Mouse (Mus musculus): ENCODE data around the gene Arl6ip6. TPM values are rescaled to one million over a fixed set of nuclear protein-coding genes. Genes with fewer than 3 reads are reported as not detected.

Gene Arl6ip6
- polyA plus RNA-seq, 1 experiment from 2014 or later: 42.0 TPM

DNA sequence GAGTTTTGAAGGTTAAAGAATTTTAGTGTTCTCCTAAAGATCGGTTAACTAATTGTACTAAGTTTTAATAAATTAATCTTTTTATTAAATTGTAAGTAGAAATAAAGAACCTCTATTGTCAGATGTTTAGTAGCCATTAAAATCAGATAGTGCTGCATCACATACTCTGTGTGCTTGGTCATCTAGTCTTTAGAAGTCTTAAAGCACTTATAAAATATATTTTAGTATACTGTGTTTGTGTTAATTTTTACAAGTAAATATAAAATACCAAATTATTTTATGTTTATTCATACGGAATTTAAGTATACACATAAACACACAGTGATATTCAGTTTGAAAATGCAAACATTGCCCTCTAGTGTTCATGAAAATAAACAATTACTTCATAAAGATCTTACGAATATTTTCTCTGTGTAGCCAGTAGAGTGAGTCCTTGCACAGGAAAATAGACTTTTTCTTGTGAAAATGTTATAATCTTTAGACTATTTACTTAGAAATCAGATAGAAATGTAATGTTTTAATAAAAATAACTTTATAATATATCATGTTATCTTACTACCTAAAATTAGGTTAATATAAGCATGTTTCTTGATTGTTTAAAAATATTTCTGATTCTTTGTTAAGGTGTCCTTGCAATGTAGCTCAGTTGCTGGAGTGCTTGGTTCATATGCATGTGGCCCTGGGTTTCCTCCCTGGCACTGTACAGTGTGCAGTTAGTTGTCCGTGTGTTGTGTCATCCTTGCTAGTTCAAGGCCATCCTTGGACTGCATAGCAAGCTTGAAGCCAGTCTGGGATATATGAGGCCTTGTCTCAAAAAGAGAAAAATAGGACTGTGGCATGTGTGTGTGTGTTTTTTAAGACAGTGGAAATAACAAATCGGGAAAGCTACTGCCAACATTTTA is 13.1 kb downstream of the Arl6ip6 start:
- no peaks in the 10 kb centered on the region for H3K4me1 ChIP-seq
- H3K4me3 ChIP-seq: no peak overlapping the region
- no peaks in the 10 kb centered on the region for H3K27me3 ChIP-seq
- H3K9me3 ChIP-seq: no peaks in the 10 kb centered on the region
- no peak overlapping the region for H3K4me2 ChIP-seq
- H3K27ac ChIP-seq: no peak overlapping the region
- H3K9ac ChIP-seq: no peak overlapping the region
- no peak for ATAC-seq (ENCODE audit: insufficient number of reproducible peaks, low FRiP score, low TSS enrichment, low read depth)
- WGBS: 60% methylated on average over 5 of the region's 5 CpGs
- H3K36me3 ChIP-seq: no peaks in the 10 kb centered on the region

DNA sequence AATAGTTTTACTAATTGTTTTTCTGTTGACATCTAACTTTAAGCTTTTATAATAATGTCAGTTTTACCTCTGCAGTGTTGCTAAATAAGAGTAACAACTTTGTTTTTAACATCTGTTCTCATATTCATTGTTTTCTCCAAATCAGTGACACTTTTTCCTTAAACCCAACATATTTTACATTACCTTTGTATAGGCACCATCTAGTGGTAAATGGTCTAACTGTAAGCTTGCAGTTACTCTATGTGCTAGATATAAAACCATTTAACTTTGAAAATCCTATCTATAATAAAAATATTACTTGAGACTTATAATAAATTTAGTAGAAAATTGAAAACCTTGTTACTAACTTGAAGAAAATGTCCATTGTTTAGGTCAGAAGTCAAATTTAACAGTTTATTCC is 15.2 kb downstream of the Arl6ip6 start:
- no peak overlapping the region for H3K4me2 ChIP-seq
- ATAC-seq (ENCODE audit: insufficient number of reproducible peaks, low FRiP score, low TSS enrichment, low read depth): no peak
- no peaks in the 10 kb centered on the region for H3K9me3 ChIP-seq
- no peak overlapping the region for H3K4me3 ChIP-seq
- no peaks in the 10 kb centered on the region for H3K27me3 ChIP-seq
- no peak overlapping the region for H3K27ac ChIP-seq
- no peak overlapping the region for H3K9ac ChIP-seq
- H3K4me1 ChIP-seq: no peaks in the 10 kb centered on the region
- H3K36me3 ChIP-seq: peaks cover 9% of the 10 kb centered on the region; the same call in 1 of the 2 replicates

DNA sequence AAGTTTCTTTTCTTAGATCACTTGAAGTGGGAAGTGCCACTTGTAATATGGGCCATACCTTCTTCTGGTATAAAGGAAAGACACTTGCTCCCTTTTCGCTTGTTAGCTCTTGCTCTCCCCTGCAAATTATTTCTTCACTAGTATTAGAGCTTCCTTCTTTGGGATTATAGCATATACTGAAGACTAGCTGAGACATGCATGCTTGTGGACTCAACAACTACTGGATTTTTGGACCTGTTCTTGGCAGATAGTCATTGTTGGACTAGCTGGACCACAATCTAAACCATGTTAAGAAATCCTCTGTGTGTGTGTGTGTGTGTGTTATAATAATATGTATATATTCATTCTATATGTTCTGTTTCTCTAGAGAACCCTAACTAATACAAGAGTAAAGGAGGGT is 22.0 kb downstream of the Arl6ip6 start:
- Histone ChIP-seq H3K36me3 (peaks cover 25% of the 10 kb centered on the region), H3K4me3 (no peak overlapping the region), H3K27ac (no peak overlapping the region), H3K27me3 (no peaks in the 10 kb centered on the region), H3K9me3 (no peaks in the 10 kb centered on the region), H3K9ac (no peak overlapping the region), H3K4me2 (no peak overlapping the region), H3K4me1 (no peaks in the 10 kb centered on the region)
- ATAC-seq (ENCODE audit: insufficient number of reproducible peaks, low FRiP score, low TSS enrichment, low read depth): no peak
- 100% methylated on average over 1 of the region's 1 CpGs for WGBS

DNA sequence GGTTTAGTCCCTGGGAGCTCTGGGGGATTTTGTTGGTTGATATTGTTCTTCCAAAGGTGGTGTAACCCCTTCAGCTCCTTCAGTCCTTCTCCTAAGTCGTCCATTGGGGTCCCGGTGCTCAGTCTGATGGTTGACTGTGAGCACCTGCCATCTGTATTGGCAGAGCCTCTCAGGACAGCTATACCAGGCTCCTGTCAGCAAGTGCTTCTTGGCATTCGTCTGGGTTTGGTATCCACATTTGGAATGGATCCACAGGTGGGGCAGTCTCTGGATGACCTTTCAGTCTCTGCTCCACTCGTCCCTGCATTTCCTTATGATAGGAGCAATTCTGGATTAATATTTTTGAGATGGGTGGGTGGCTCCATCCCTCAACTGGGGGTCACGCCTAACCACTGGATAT is 30.7 kb downstream of the Arl6ip6 start:
- Histone ChIP-seq H3K4me2 (no peak overlapping the region), H3K9me3 (no peaks in the 10 kb centered on the region), H3K27me3 (no peaks in the 10 kb centered on the region), H3K9ac (no peak overlapping the region), H3K4me1 (no peaks in the 10 kb centered on the region), H3K36me3 (peaks cover 14% of the 10 kb centered on the region; the same call in 1 of the 2 replicates), H3K27ac (no peak overlapping the region), H3K4me3 (no peak overlapping the region)
- ATAC-seq (ENCODE audit: insufficient number of reproducible peaks, low FRiP score, low TSS enrichment, low read depth): no peak
- WGBS: 86% methylated on average over 5 of the region's 5 CpGs

DNA sequence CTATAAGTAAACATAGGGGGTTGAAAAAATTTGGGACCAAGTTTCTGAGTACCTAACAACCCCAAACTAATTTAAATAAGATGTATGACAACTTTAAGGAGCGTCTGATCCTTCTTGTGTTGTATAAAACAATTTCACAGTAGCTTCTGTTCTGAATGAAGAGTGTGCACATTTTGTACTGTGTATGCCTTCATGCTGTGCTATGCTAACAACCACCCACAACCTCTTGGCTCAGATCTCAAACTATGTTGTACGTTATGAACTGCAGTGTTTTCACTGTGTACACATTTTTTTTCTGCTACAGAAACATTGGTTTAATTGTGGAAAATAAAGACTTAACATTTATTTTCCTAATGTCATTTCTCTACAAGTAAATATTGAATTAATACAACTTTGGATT is 65.5 kb downstream of the Arl6ip6 start:
- Histone ChIP-seq H3K36me3 (no peaks in the 10 kb centered on the region), H3K27ac (no peak overlapping the region), H3K4me2 (no peak overlapping the region), H3K4me1 (no peaks in the 10 kb centered on the region), H3K4me3 (no peak overlapping the region), H3K27me3 (no peaks in the 10 kb centered on the region), H3K9ac (no peak overlapping the region), H3K9me3 (no peaks in the 10 kb centered on the region)
- no peak for ATAC-seq (ENCODE audit: insufficient number of reproducible peaks, low FRiP score, low TSS enrichment, low read depth)
- 72% methylated on average over 2 of the region's 2 CpGs for WGBS

Other genes starting within 250 kb of the Arl6ip6 start
- 124 TPM in 2 replicates for gene Prpf40a, start 442 bp upstream of the Arl6ip6 start, polyA plus RNA-seq (2015; fragmentation: Nextera tagmentation; extraction: Ambion mirVana)

All from limb, embryonic 15.5 days (tissue).